Mouse (Mus musculus): Measurements from ENCODE around the gene Coq2. TPM values are rescaled to one million over a fixed set of nuclear protein-coding genes. Genes with fewer than 3 reads are reported as not detected.
A peak's percentile ranks its signal among the peaks of the same experiment; 100 is the strongest.

Coq2 gene
- total and polyA plus RNA-seq, 3 experiments, result 53.0 to 142 (median 74.5) TPM

DNA sequence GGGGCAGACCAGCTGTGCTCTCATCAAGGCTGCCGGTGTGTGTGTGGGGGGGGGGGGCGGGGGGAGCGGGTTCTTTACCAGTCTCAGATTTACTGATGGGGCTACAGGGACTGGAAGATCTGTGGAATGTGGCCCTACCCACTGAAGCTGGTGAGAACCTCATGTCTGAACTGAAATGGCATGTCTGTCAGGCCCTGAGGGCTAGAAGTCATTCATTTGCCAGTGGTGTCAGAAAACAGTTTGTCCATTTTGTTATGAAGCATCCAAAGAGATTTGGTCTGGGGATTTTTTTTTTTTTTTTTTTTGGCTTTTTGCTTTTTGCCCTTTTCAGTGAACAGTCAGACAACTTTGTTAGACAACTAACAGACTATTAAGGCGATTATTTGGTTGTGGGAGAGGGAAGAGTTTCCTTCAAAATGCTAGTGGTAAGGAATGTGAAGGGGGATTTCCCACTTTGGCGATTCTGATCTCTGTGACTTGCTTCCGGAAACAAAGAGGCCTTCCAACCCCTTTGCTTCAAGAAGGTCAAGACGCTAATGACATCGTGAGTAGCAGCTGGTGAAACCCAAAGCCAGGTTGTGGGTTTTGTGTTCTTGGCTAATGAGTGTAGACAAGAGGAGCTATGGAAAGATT, 52.9 kb downstream of the Coq2 start:
- DNase-seq, result no peak

DNA sequence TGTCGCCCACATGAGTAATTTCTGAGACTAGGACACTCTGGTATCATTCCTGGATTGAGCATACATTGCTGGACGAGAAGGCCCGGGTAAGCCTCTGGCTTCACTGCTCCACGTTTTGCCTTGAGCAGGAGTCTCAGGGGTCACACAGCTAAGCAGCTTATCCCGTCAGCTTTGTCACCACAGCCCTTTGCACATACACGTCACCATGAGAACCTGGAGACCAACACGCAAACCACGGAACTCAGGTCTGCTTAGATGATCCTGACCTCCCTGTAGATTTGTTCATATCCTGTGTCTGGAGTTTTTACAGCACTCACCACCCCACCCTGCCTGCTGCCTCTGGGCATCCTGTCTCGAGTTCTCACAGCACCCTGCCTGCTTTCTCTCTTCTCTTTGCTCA, 54.0 kb downstream of the Coq2 start:
- no peak for DNase-seq

DNA sequence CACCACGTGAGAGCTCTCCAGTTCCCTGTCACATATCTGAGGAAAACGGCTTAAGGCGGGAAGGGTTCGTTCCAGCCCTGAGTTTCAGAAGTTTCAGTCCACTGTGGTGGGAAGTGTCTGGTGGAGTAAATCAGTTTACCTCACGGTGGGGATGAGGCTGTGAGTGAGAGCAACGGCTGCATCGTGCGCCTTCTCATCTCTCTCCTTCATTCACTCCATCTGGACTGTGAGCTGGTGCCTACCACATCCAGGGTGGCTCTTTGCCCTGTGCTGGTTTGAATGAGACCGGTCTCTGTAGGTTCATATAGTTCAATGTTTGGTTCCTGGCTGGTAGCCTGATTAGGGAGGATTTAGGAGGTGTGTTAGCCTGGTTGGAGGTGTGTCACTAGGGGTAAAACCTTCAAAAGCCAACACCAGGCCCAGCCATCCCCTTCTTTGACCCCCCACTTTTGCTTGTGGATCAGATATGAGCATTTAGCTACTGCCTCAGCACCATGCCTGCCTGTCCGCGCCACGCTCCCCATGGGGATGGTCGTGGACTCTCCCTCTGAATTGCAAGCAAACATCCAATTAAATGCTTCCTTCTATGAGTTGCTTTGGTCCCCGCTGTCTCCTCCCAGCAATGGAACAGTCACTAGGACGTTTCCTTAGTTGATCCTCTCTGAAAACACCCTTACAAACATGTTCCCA, 55.2 kb downstream of the Coq2 start:
- no peak for DNase-seq

DNA sequence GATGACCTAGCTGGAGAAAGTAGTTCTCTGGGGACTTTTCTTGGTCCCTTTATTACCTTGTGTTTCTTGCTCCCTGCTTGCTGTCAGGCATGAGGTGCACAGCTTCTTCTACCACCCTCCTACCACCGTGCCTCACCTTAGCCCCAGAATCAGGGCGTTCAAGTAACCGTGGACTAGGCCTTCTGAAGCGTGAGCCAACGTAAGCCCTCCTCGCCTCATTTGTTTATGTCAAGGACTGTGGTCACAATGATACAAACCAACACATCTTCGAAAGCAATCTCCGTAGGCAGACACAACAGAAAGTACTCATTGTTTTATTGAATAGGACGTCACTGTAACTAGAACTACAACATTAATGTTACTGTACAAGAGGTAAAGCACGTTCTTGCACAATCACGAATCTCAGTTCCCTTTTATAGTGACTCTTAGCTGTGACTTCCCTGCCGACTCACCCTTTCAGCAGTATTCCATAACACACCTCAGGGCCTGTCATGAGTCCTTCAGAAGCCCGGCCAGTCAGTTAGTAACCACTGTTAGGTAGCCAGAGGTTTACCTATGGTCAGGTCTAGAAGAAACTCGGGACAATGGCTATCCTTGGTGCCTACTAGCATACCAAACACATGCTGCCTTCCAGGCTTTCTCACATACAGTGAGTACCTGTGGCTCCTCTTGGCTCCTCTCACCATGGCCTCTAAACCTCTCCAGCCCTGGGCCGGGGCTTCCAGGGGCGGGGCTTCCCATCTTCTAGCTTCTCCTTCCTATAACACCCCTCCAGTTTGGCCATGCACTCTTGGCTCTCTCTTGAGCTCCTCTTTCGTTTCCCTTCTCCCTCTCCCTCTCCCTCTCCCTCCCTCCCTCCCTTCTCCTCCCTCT, 60.8 kb downstream of the Coq2 start:
- DNase-seq, result no peak

DNA sequence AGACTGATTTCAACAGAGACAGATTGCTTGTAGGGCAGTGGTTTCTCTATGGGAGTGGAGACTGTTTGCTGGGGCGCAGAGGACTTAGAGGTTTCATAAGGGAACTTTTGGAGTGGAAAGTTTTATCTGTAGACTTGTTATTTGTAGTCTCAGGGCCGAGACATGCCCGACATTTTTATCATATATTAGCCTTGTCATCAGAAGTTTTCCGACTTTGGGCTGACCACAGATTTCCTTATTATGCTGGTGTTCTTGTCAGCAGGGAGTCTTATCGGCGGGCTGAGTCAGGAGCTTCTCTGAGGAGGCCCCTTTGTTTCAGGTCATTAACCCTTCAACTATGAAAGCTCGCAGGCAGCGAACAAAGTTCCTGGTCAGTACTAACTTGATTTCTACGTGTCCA, 67.1 kb downstream of the Coq2 start:
- no peak for DNase-seq

DNA sequence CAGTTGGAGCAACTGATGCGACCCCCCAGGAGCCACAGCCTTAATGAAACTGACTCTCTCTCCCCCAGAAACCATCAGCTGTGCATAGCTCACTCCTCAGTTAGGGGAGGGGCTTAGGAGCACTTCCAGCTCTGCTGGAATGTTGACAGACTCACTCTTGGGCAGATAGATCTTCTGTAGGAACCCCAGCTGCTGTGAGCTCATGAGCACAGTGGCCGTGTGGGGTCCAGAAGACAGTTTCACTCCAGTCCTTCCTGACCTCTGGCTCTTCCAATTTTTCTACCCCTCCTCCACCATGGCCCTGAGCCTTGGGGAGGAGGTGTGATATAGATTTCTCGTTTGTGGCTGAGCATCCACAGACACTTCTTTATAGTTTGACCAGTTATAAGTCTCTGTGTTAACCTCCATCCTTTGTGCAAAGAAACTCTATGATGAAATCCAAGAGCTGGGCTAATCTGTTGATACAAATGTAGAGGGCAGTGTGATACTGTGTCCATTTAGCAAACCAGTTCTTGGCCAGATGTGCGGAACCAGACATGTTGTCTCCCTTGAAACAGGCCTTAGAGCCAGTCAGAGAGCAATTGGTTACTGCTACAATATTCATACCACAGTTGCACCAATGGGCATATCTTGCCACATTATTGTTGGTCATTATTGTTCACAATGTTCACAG, 67.7 kb downstream of the Coq2 start:
- DNase-seq, result no peak

DNA sequence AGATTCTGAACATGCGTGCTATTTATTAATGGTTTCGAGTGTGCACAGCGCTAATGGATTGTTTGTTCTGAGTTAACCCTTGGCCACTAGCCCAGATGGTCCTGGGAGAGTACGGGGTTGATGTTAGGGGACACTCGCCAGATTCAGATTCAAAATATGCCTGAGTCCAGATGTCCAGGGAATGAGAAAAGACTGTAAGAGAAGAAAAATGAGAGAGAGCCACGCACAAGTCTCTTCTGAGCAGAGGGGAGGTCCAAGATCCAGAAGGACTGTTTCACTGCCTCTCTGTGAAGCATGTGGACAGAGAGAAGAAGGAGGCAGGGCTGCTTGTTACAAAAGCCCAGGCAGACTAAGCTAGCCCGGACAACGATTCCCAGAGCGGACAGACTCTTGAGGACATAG, 69.1 kb downstream of the Coq2 start:
- peak; percentile 34 for DNase-seq

Other genes starting within 250 kb of the Coq2 start
- gene Lin54, start 174.5 kb downstream of the Coq2 start, total RNA-seq (2021), result 10 to 100 TPM in 1 of 2 experiments, 1 to 10 TPM in 1; 8.6 to 14.6 TPM
- gene Lin54, start 174.5 kb downstream of the Coq2 start, polyA plus RNA-seq (2012; rRNA removed), result 1.8 and 2.7 TPM in 2 replicates
- gene Cops4, start 156.8 kb downstream of the Coq2 start, total RNA-seq (2021), result 10 to 100 TPM; 78.9 to 79.5 TPM
- gene Cops4, start 156.8 kb downstream of the Coq2 start, polyA plus RNA-seq (2012; rRNA removed), result 8.5 and 8.8 TPM in 2 replicates
- 10 to 100 TPM in 1 of 2 experiments, 1 to 10 TPM in 1; 5.7 to 11.3 TPM for gene Plac8, start 102.9 kb downstream of the Coq2 start, total RNA-seq (2021)
- 5.0 and 5.1 TPM in 2 replicates for gene Plac8, start 102.9 kb downstream of the Coq2 start, polyA plus RNA-seq (2012; rRNA removed)
- gene Hpse, start 44.6 kb upstream of the Coq2 start, total RNA-seq (2021), result under 1 TPM; 0.72 to 0.97 TPM
- gene Hpse, start 44.6 kb upstream of the Coq2 start, polyA plus RNA-seq (2012; rRNA removed), result 0.57 and 0.87 TPM in 2 replicates
- 10 to 100 TPM in 1 of 2 experiments, 1 to 10 TPM in 1; 6.7 to 10.4 TPM for gene Helq, start 123.5 kb upstream of the Coq2 start, total RNA-seq (2021)
- gene Helq, start 123.5 kb upstream of the Coq2 start, polyA plus RNA-seq (2012; rRNA removed), result 2.7 and 4.0 TPM in 2 replicates
- 10 to 100 TPM; 86.0 to 97.4 TPM for gene Mrps18c, start 123.5 kb upstream of the Coq2 start, total RNA-seq (2021)
- 5.2 and 5.4 TPM in 2 replicates for gene Mrps18c, start 123.5 kb upstream of the Coq2 start, polyA plus RNA-seq (2012; rRNA removed)
- 10 to 100 TPM; 11.6 to 14.0 TPM for gene Abraxas1, start 145.8 kb upstream of the Coq2 start, total RNA-seq (2021)
- 1.8 and 2.4 TPM in 2 replicates for gene Abraxas1, start 145.8 kb upstream of the Coq2 start, polyA plus RNA-seq (2012; rRNA removed)
- 10 to 100 TPM; 10.5 to 37.6 TPM for gene Gpat3, start 170.6 kb upstream of the Coq2 start, total RNA-seq (2021)
- 2.0 and 4.7 TPM in 2 replicates for gene Gpat3, start 170.6 kb upstream of the Coq2 start, polyA plus RNA-seq (2012; rRNA removed)

Data from adrenal gland, adult 2 months (tissue).